Mouse (Mus musculus): Measurements from ENCODE around the gene Gpr39.

GRCm38 (mm10) chr1:125912601-125913600 lies 236.1 kb downstream of the Gpr39 start, which contains the start of gene Lypd1:
- TF ChIP-seq GATA1 (IDR thresholded peaks at IDR 0.05; ENCODE audit: borderline replicate concordance, low read length), result no peak
- TF ChIP-seq FLI1 (IDR thresholded peaks at IDR 0.05; ENCODE audit: low read length), result no peak

Data from megakaryocyte, embryonic 14.5 days (primary cell).